Mouse (Mus musculus) limb, embryonic 15.5 days (tissue): ENCODE data around the gene Dmrt3. TPM values are rescaled to one million over a fixed set of nuclear protein-coding genes. Genes with fewer than 3 reads are reported as not detected.
A peak's percentile ranks its signal among the peaks of the same experiment; 100 is the strongest.

Source experiments
- ATAC-seq: fragments of 200-750 bp; cut with Nextera tagmentation; 2 replicates; pipeline ENCODE4 v1.8.0; 2017; ENCODE audit warnings: low read depth, moderate TSS enrichment; ENCODE audit not compliant: insufficient number of reproducible peaks, low FRiP score, low TSS enrichment
- H3K27ac ChIP-seq: fragments of 300-500 bp; sonication (generic); 2 replicates; pipeline ENCODE4 v1.5.1; 2015; ENCODE audit warnings: moderate library complexity, mild to moderate bottlenecking, inconsistent platforms
- H3K27me3 ChIP-seq: fragments of 300-500 bp; sonication (generic); 2 replicates; pipeline ENCODE4 v1.6.1; 2015; ENCODE audit warnings: inconsistent platforms
- H3K36me3 ChIP-seq: fragments of 300-500 bp; sonication (generic); 2 replicates; pipeline ENCODE4 v1.6.1; 2015; ENCODE audit warnings: inconsistent platforms
- H3K4me1 ChIP-seq: fragments of 300-500 bp; sonication (generic); 2 replicates; pipeline ENCODE4 v1.6.1; 2015; ENCODE audit warnings: inconsistent platforms
- H3K4me2 ChIP-seq: fragments of 300-500 bp; sonication (generic); 2 replicates; pipeline ENCODE4 v1.6.1; 2015; ENCODE audit warnings: mild to moderate bottlenecking, inconsistent platforms
- H3K4me3 ChIP-seq: fragments of 300-500 bp; sonication (generic); 2 replicates; pipeline ENCODE4 v1.5.1; 2015; ENCODE audit warnings: mild to moderate bottlenecking, inconsistent platforms
- H3K9ac ChIP-seq: fragments of 300-500 bp; sonication (generic); 2 replicates; pipeline ENCODE4 v1.6.1; 2015; ENCODE audit warnings: inconsistent platforms
- H3K9me3 ChIP-seq: fragments of 300-500 bp; sonication (generic); 2 replicates; pipeline ENCODE4 v1.6.1; 2016; ENCODE audit warnings: inconsistent platforms
- WGBS: fragments of 180-500 bp; shearing (Covaris S2); methylation state at CpG from one replicate; pipeline ENCODE4 v1.1.7; 2015; 5-methylcytosine and 5-hydroxymethylcytosine counted together
- polyA plus RNA-seq: library from polyadenylated mRNA; unstranded; fragments of >200 nt; fragmentation: Nextera tagmentation; extraction: Ambion mirVana; gene quantifications from 2 replicates; pipeline ENCODE4 v1.2.1, GENCODE M21; 2015

The Dmrt3 gene
- polyA plus RNA-seq, 1 experiment from 2014 or later = 0.08 TPM

DNA sequence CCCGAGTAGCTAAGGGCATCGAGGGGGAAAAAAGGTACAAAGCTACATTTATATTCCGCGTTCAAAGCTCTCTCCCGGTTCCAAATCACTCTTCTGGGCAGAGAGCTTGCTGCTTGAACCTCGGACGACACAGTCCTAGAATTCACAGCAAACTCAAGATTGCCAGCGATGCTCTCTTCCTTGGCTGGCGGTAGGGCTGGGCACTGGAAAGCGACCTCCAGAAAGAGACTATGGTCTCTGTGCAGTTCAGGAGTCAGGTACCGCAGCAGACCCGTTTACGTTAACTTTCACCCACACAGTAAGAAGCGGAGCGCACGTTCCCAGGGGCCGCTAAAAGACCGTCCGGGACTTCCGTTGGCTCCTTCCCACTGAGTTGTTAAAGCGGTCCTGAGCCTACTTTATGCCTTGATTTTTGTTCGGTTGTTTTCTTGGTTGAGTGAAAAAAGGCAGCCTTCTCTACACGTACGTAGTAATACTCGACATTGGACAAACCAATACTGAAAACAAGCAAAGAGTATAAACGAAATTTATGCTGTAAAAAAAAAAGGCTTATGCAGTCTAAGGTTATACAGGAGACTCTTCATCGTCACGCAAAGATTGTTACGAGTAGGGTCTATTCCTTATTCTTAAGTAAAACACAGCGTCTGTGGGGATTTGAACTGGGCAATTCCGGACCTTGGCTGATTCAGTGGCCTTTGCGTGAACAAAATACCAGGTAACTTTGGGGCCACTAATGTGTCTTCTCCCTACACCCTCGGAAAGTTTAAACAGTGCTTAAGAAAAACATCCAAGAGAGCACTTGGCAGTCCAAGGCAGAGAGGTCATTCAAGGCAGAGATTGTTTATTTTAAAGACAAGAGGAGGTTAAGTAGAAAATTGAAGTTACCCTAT lies 895 bp upstream of the Dmrt3 start:
- Histone ChIP-seq H3K9me3 (no peaks in the 10 kb centered on the region), H3K4me1 (peaks cover 38% of the 10 kb centered on the region), H3K9ac (no peak overlapping the region), H3K4me3 (no peak overlapping the region), H3K4me2 (no peak overlapping the region), H3K36me3 (no peaks in the 10 kb centered on the region), H3K27me3 (peaks cover 96% of the 10 kb centered on the region), H3K27ac (no peak overlapping the region)
- WGBS = 2% methylated on average over 33 of the region's 33 CpGs
- no peak for ATAC-seq

GRCm38 (mm10) chr19:25610411-25611111 lies 460 bp downstream of the Dmrt3 start:
- Histone ChIP-seq H3K9me3 (no peaks in the 10 kb centered on the region), H3K27me3 (peaks cover 97% of the 10 kb centered on the region), H3K27ac (no peak overlapping the region), H3K4me3 (peak overlapping the region; percentile 38), H3K36me3 (no peaks in the 10 kb centered on the region), H3K9ac (no peak overlapping the region), H3K4me2 (peak overlapping the region; percentile 83), H3K4me1 (peaks cover 30% of the 10 kb centered on the region)
- under 1% methylated on average over 65 of the region's 71 CpGs for WGBS
- no peak for ATAC-seq

DNA sequence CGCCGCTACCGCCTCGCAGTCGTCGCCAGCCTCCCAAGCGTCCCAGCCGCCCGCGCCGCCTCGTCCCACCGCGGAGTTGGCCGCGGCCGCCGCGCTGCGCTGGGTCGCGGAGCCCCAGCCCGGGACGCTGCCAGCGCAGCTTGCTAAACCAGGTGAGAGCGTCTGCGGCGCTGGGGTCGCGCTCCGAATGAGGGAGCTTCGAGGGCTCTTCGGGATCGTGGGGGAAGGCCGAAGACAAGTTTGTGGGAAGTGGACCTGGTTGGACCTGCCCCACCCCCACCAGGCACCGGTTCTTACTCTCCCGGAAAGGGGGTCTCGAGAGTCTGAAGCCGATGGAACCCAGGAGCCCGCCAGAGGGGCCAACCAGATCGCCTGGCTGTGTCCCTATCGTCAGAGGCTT lies 1.0 kb downstream of the Dmrt3 start:
- WGBS = under 1% methylated on average over 42 of the region's 42 CpGs
- Histone ChIP-seq H3K27ac (no peak overlapping the region), H3K9ac (no peak overlapping the region), H3K4me3 (peak overlapping the region; percentile 38), H3K27me3 (peaks cover 97% of the 10 kb centered on the region), H3K36me3 (no peaks in the 10 kb centered on the region), H3K4me2 (peak overlapping the region; percentile 83), H3K4me1 (peaks cover 25% of the 10 kb centered on the region), H3K9me3 (no peaks in the 10 kb centered on the region)
- ATAC-seq = no peak

DNA sequence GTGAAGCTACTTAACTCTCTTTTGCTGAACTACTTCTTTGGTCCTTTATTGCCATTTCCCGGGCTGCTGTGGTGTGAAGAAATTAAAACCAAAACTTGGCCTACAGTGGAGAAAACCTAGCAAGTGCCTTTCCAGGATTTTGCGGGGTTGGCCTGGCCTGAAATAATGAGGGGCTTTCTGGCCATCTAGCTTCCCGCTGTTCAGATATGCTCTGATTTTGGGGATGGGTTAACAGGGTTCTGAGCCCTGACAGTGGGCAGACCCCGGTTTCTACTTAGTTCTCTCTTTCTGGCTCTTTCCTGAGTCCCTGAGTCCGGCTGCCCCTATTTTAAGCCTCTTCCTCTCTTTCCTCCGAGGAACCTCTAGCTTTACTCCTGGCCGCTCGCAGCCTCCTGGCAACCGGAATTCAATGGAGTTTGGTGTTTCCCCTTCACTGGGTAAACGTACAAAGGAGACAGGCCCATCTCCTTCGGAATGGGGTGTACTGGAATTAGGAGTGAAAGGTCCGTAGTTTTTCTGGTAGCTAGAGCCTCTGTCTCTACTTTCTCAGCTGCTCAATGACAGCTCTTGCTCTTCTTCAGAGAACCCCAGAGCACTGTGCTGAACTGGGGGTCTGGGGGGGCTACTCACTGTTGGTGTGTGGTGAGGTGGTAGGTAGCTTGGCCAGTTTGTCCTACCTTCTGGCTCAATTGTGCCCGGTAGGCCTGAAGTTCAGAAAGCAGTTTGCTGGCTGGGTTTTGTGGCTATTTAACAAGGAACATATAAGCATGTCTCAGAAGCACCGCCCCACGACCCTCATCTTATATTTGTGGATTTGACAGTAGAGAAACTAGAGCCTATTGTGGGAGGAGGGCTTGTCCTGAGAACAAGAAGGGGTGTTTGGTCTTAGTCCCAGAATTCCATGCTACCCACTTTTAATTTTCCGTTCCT lies 2.0 kb downstream of the Dmrt3 start:
- Histone ChIP-seq H3K27ac (no peak overlapping the region), H3K9ac (no peak overlapping the region), H3K4me1 (peaks cover 22% of the 10 kb centered on the region), H3K4me2 (no peak overlapping the region), H3K9me3 (no peaks in the 10 kb centered on the region), H3K4me3 (no peak overlapping the region), H3K36me3 (no peaks in the 10 kb centered on the region), H3K27me3 (peaks cover 97% of the 10 kb centered on the region)
- no peak for ATAC-seq
- 15% methylated on average over 16 of the region's 16 CpGs for WGBS

DNA sequence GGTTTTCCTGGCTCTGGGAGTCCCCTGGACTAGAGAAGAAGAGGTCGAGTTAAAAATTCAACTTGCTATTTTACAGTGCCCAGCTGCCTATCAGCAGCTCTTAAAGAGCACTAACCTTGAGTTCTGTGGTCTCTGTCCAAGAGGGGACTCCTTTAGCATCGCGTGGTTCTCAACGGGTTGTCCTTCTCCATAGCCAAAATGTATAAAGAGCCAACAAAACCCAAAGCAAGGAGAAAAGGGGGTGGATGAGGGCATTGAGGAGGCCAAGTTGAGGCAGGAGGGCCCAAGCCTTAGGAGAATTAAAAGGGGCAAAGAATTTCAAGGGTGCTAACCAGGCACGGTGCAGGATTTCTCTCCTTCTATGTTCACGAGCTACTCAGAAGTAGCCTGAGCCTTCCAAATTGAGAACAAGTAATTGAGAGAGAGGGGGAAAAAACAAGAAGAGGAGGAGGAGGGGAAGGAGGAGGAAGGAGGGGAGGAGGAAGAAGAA lies 2.8 kb downstream of the Dmrt3 start:
- Histone ChIP-seq H3K36me3 (no peaks in the 10 kb centered on the region), H3K27me3 (peaks cover 96% of the 10 kb centered on the region), H3K4me3 (no peak overlapping the region), H3K9me3 (no peaks in the 10 kb centered on the region), H3K27ac (no peak overlapping the region), H3K9ac (no peak overlapping the region), H3K4me2 (no peak overlapping the region), H3K4me1 (peaks cover 22% of the 10 kb centered on the region)
- 16% methylated on average over 6 of the region's 6 CpGs for WGBS
- ATAC-seq = no peak

DNA sequence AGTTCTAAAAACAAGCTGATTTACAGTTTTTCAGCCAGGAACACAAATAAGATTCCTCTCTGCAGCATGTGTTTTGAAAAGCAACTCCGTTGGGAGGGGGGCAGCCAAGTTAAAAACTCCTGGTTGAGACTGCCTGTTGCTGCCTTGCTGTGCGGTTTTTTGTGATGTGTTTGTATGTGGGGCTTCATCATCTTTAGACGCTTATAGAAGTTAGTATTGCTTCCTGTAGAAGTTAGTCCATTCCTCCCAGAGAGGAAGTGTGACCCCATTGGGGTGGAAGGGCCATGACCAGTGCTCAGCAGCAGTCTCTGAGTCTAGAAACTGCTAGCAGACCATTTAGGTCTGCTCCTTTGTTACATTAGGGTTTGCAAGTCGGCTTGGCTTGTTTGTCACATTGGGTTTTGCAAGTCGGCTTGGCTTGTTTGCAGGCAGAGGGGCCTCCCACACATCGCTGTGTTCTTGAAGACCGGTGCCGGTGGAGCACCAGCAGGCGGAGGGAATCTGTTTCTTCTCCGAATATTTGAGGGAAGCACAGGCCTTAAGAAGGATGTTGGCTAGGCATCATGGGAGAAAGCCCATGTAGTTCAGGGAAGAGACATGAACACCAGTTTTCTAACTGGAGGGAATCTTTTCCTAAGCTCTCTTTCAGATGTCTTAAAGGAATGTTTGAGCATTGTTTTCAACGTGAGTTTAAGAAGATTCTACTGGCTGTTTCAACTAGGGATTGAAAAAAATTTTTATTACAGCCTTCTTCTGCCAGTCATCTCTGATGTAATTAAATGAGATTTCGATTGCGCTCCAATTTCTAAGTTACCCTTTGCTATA lies 3.6 kb downstream of the Dmrt3 start:
- Histone ChIP-seq H3K4me2 (no peak overlapping the region), H3K27me3 (peaks cover 96% of the 10 kb centered on the region), H3K36me3 (no peaks in the 10 kb centered on the region), H3K9me3 (no peaks in the 10 kb centered on the region), H3K27ac (no peak overlapping the region), H3K4me1 (peaks cover 22% of the 10 kb centered on the region), H3K4me3 (no peak overlapping the region), H3K9ac (no peak overlapping the region)
- ATAC-seq = no peak
- 15% methylated on average over 13 of the region's 13 CpGs for WGBS

DNA sequence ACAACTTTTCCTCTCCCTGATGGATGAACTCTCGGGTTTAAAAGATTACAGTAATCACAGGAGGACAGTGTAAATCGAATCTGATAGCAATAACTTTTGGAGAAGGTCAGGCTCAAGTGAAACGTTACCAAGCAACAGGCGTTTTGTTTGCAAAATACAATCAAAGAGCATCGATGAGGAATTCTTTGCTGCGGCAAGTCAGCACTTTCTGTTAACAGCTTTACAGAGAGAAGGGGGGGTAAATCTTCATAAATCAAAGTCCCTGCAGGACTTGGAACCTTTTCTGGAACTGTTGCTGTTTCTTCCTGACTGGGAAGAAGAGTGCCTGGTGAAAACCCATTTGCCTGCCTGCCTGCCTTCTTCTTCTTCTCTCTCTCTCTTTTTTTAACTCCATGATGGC lies 5.8 kb downstream of the Dmrt3 start:
- H3K36me3 ChIP-seq = no peaks in the 10 kb centered on the region

GRCm38 (mm10) chr19:25622291-25623251 lies 12.5 kb downstream of the Dmrt3 start:
- H3K27ac ChIP-seq = no peak overlapping the region
- no peaks in the 10 kb centered on the region for H3K36me3 ChIP-seq
- peaks cover 87% of the 10 kb centered on the region for H3K27me3 ChIP-seq
- no peak for ATAC-seq
- H3K4me1 ChIP-seq = peaks cover 9% of the 10 kb centered on the region
- H3K9ac ChIP-seq = no peak overlapping the region
- H3K9me3 ChIP-seq = no peaks in the 10 kb centered on the region
- H3K4me3 ChIP-seq = peak overlapping the region; percentile 32
- peak overlapping the region; percentile 57 for H3K4me2 ChIP-seq
- 29% methylated on average over 54 of the region's 54 CpGs for WGBS

More for the DNA sequence above, 5.8 kb downstream of the Dmrt3 start:
- whole genome bisulfite sequencing = 13% methylated on average over 6 of the region's 6 CpGs
- Histone ChIP-seq H3K4me3 (no peak overlapping the region), H3K4me2 (no peak overlapping the region), H3K27ac (no peak overlapping the region), H3K4me1 (peaks cover 11% of the 10 kb centered on the region), H3K9me3 (no peaks in the 10 kb centered on the region), H3K9ac (no peak overlapping the region), H3K27me3 (peaks cover 93% of the 10 kb centered on the region)
- no peak for ATAC-seq

DNA sequence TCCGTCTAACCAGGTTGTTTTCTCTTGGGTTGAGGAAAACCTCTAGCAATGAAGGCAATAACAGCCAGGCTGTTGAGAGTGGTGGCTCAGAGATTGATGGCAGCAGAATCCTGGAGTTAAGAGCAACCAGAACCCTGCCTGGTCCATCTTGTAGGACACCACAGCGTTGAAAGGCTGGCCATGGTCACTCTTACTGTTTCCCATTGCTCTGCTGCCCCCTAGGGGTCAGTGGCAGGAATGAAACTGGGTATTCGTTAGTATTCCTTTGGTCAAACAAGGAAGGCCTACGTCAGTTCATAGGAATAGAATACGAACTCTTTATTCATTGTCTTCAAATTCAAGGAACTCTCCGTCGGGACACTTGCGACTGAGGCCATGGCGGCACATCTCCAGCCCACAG lies 18.4 kb downstream of the Dmrt3 start:
- peaks cover 2% of the 10 kb centered on the region; the same call in 1 of the 2 replicates for H3K4me1 ChIP-seq
- no peak overlapping the region for H3K27ac ChIP-seq
- no peak for ATAC-seq
- WGBS = 13% methylated on average over 9 of the region's 9 CpGs
- no peak overlapping the region for H3K4me2 ChIP-seq
- H3K9me3 ChIP-seq = no peaks in the 10 kb centered on the region
- H3K4me3 ChIP-seq = no peak overlapping the region
- H3K36me3 ChIP-seq = no peaks in the 10 kb centered on the region
- H3K27me3 ChIP-seq = peaks cover 53% of the 10 kb centered on the region
- H3K9ac ChIP-seq = no peak overlapping the region

- Histone ChIP-seq H3K9ac (no peak overlapping the region), H3K9me3 (no peaks in the 10 kb centered on the region), H3K27ac (no peak overlapping the region), H3K36me3 (no peaks in the 10 kb centered on the region), H3K27me3 (0 out of 2 replicates have a peak, but pooled peaks cover 3% of the 10 kb centered on the region), H3K4me2 (no peak overlapping the region), H3K4me3 (no peak overlapping the region), H3K4me1 (no peaks in the 10 kb centered on the region)
- WGBS = 72% methylated on average over 5 of the region's 5 CpGs
- no peak for ATAC-seq
Measured at GRCm38 (mm10) chr19:25635119-25635518, 25.0 kb downstream of the Dmrt3 start.
